Mouse (Mus musculus) spleen, adult 2 months (tissue): ENCODE measurements around the gene Lrrn1. TPM values are rescaled to one million over a fixed set of nuclear protein-coding genes. Genes with fewer than 3 reads are reported as not detected.

ENCODE experiments used
- DNase-seq, 2 experiments: peaks; one replicate each; pipeline versions ENCODE4 v3.0.0 to v3.0.0-alpha.2; 2012 to 2021; ENCODE audit warnings: low spot score in 2 of 2, low read depth in 1 of 2
- H3K27ac ChIP-seq: fragments of 200-500 bp; 2 replicates; pipeline ENCODE4 v1.5.1; 2012; ENCODE audit warnings: low read length, inconsistent platforms; ENCODE audit not compliant: insufficient read depth
- H3K27me3 ChIP-seq: fragments of 200-500 bp; 2 replicates; pipeline ENCODE4 v1.6.1; 2012; ENCODE audit warnings: mild to moderate bottlenecking, moderate library complexity, low read length, inconsistent platforms; ENCODE audit not compliant: control insufficient read depth, insufficient read depth
- H3K36me3 ChIP-seq: fragments of 200-500 bp; 2 replicates; pipeline ENCODE4 v1.6.1; 2012; ENCODE audit warnings: mild to moderate bottlenecking, low read length, inconsistent platforms; ENCODE audit not compliant: control insufficient read depth, insufficient read depth
- H3K4me1 ChIP-seq: fragments of 200-500 bp; 2 replicates; pipeline ENCODE4 v1.6.1; 2011; ENCODE audit warnings: inconsistent platforms; ENCODE audit not compliant: control insufficient read depth, insufficient read depth, insufficient read length
- H3K4me3 ChIP-seq: fragments of 200-500 bp; 2 replicates; pipeline ENCODE4 v1.5.1; 2011; ENCODE audit warnings: mild to moderate bottlenecking, inconsistent platforms; ENCODE audit not compliant: insufficient read depth, insufficient read length; ENCODE audit errors: extremely low read depth
- CTCF ChIP-seq: fragments of 200-500 bp; IDR thresholded peaks from 2 replicates; pipeline ENCODE4 v1.5.1; 2011; ENCODE audit warnings: mild to moderate bottlenecking, inconsistent platforms; ENCODE audit not compliant: insufficient read depth, insufficient read length, insufficient replicate concordance; ENCODE audit errors: extremely low read depth
- POLR2A ChIP-seq: fragments of 200-500 bp; IDR thresholded peaks from 2 replicates; pipeline ENCODE4 v1.6.1; 2011; ENCODE audit warnings: low read depth, low read length, inconsistent platforms
- WGBS: fragments of 180-500 bp; shearing (Covaris S2); methylation state at CpG from one replicate; pipeline ENCODE4 v1.1.7; 2018; 5-methylcytosine and 5-hydroxymethylcytosine counted together
- polyA plus RNA-seq: library from polyadenylated mRNA; depleted of rRNA; stranded (reverse); fragments of >200 nt; gene quantifications from 2 replicates; pipeline ENCODE4 v1.2.3, GENCODE M21; 2012; rRNA removed

The Lrrn1 gene
- polyA plus RNA-seq = 6.1 and 6.8 TPM in 2 replicates

GRCm38 (mm10) chr6:107528877-107529864, at the start of gene Lrrn1:
Gene Lrrn1 (plus strand): TSS chr6:107529768.
- TF ChIP-seq CTCF (no peak), POLR2A (no peak)
- Histone ChIP-seq H3K27me3 (peaks cover 3% of the 10 kb centered on the region; the same call in 1 of the 2 replicates), H3K4me3 (peak within 1 kb of the TSS; percentile 23; the same call in 1 of the 2 replicates), H3K27ac (no peak within 1 kb of the TSS; the same call in 1 of the 2 replicates), H3K36me3 (no peaks in the 10 kb centered on the region), H3K4me1 (no peaks in the 10 kb centered on the region)
- no peak for DNase-seq
- 9% methylated on average over 35 of the region's 43 CpGs for WGBS

GRCm38 (mm10) chr6:107494491-107494890, 35.1 kb upstream of the Lrrn1 start:
- no peak for DNase-seq
- Histone ChIP-seq H3K27ac (no peak overlapping the region), H3K36me3 (no peaks in the 10 kb centered on the region), H3K4me3 (no peak overlapping the region), H3K27me3 (no peaks in the 10 kb centered on the region), H3K4me1 (no peaks in the 10 kb centered on the region)
- TF ChIP-seq CTCF (no peak), POLR2A (no peak)
- WGBS = 40% methylated on average over 1 of the region's 1 CpGs

- Histone ChIP-seq H3K27me3 (no peaks in the 10 kb centered on the region), H3K4me3 (no peak overlapping the region), H3K4me1 (no peaks in the 10 kb centered on the region), H3K36me3 (no peaks in the 10 kb centered on the region), H3K27ac (no peak overlapping the region)
- no peak for DNase-seq
- TF ChIP-seq POLR2A = no peak
- WGBS = 73% methylated on average over 1 of the region's 1 CpGs
Observed at GRCm38 (mm10) chr6:107495830-107496229, 33.7 kb upstream of the Lrrn1 start.

GRCm38 (mm10) chr6:107513716-107514115, 15.9 kb upstream of the Lrrn1 start:
- no peak for DNase-seq
- Histone ChIP-seq H3K4me3 (no peak overlapping the region), H3K27me3 (no peaks in the 10 kb centered on the region), H3K27ac (no peak overlapping the region), H3K36me3 (no peaks in the 10 kb centered on the region), H3K4me1 (no peaks in the 10 kb centered on the region)
- TF ChIP-seq CTCF (no peak), POLR2A (no peak)
- 79% methylated on average over 4 of the region's 4 CpGs for WGBS

GRCm38 (mm10) chr6:107523953-107524352, 5.6 kb upstream of the Lrrn1 start:
- H3K27me3 ChIP-seq = no peaks in the 10 kb centered on the region
- WGBS = 83% methylated on average over 2 of the region's 2 CpGs
- H3K27ac ChIP-seq = no peak overlapping the region
- H3K4me1 ChIP-seq = no peaks in the 10 kb centered on the region
- H3K4me3 ChIP-seq = no peak overlapping the region
- no peak for TF ChIP-seq POLR2A
- no peak for TF ChIP-seq CTCF
- H3K36me3 ChIP-seq = no peaks in the 10 kb centered on the region
- no peak for DNase-seq

GRCm38 (mm10) chr6:107529911-107530431, 403 bp downstream of the Lrrn1 start:
- no peak overlapping the region for H3K27ac ChIP-seq
- H3K27me3 ChIP-seq = peaks cover 3% of the 10 kb centered on the region; the same call in 1 of the 2 replicates
- WGBS = 4% methylated on average over 34 of the region's 34 CpGs
- no peaks in the 10 kb centered on the region for H3K4me1 ChIP-seq
- TF ChIP-seq CTCF = no peak
- TF ChIP-seq POLR2A = no peak
- DNase-seq = no peak
- H3K4me3 ChIP-seq = peak overlapping the region; percentile 23; the same call in 1 of the 2 replicates
- no peaks in the 10 kb centered on the region for H3K36me3 ChIP-seq

GRCm38 (mm10) chr6:107530621-107531285, 1.2 kb downstream of the Lrrn1 start:
- no peaks in the 10 kb centered on the region for H3K4me1 ChIP-seq
- H3K27ac ChIP-seq = no peak overlapping the region; the same call in 1 of the 2 replicates
- WGBS = 3% methylated on average over 15 of the region's 15 CpGs
- no peak overlapping the region for H3K4me3 ChIP-seq
- peaks cover 3% of the 10 kb centered on the region; the same call in 1 of the 2 replicates for H3K27me3 ChIP-seq
- DNase-seq = no peak
- no peaks in the 10 kb centered on the region for H3K36me3 ChIP-seq
- TF ChIP-seq POLR2A (no peak), CTCF (no peak)
